Mouse (Mus musculus) fat pad, adult 2 months (tissue): Measurements from ENCODE around the gene Rgs7.

Experiments used
- DNase-seq: peaks from one replicate; pipeline ENCODE4 v3.0.0-alpha.2; 2011; ENCODE audit warnings: low read depth, low spot score; ENCODE audit errors: extremely low read depth

The Rgs7 gene

DNA sequence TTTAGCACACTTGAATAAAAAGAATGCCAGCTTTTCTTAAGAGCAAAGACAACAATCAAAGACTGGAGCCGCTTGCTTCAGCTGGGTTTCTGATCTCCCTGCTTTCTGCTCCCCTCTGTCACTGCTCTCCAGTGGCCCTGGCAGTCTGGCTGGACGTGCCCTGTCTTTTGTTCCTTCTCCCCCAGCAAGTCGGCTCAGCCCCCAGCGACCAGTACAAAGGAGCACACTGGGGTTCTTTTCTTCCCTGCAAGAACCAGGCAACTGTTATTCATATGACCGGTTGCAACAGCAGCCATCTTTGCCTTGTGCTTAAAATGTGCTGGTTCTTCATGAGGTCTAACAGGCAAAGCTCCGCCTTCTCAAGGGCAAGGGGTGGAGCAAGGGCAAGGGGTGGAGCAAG, 452.7 kb downstream of the Rgs7 start:
- no peak for DNase-seq

DNA sequence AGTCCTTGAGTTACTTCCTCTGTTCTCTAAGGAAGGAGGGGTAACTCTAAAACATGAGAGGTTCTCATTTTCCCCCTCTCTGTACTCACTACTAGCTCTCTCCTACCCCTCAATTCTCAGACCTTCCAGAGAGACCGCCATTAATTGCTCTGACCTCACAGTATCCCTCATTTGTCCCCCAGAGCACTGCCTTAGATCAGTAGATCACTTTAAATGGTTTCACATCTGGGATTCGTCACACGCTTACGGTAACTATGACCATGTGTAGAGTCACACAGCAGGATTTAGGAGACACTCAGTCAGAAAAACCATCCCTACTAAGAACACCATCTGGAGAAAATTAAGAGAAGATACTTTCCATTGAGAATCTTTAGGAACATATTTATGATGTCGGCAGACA, 456.8 kb downstream of the Rgs7 start:
- DNase-seq: no peak

DNA sequence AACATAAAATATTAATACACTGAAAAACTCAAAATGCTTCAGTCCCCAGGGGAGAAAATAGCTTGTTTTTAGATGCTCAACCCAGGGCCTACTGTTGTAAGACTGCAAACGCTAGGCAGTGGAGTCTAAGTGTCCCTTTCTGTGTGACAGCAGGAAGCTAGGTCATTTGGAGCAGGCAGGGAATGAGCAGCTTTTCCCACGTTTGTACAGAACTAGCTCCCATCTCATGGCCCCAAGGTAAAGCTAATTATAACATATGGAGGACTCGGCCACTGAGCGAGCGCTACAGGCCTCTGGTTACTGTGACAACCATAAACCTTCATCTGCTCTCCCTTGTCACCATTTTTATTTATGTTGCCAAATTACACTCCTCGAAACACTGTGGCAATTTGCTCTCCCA, 460.3 kb downstream of the Rgs7 start:
- no peak for DNase-seq

DNA sequence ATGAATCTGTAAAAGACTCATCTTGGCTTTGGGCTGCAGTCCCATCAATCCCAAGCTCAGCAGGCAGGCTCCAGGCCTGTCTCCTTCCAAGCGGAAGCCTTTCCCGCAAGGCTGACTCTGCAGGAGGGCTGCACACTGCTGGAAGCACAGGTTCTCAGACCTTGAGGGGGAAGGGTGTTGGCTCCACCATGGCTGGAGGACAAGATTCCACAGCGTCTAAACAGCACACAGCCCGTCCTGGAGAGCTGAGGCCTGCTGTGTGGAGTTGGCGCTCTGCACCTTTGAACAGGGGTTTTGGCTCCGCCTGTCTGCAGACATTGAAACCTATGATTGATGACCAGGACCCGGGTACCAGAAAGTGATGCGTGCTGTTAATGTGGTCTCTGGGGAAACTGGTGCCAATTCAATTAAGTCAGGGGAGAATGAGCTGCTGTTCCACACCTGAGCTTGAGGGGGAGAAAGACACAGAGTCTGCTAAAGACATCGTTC, 463.5 kb downstream of the Rgs7 start:
- no peak for DNase-seq

DNA sequence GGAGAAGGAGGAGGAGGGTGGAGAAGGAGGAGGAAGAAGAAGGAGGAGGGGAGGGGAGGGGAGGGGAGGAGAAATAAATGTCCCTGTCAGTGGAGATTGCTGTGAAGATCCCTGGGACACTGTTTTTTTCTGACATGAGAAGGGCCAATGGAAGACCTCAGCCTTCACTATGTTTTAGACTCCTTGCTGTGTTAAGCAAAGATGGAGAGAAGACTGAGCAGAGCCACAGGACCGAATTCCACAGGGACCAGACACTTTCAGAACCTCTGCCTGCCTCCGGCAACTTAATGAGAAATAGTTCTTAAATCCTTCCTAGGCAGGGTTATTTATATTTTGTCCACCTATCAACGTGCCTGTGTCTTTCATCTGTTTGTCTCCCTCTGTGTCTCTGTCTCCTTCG, 464.0 kb downstream of the Rgs7 start:
- DNase-seq: no peak

DNA sequence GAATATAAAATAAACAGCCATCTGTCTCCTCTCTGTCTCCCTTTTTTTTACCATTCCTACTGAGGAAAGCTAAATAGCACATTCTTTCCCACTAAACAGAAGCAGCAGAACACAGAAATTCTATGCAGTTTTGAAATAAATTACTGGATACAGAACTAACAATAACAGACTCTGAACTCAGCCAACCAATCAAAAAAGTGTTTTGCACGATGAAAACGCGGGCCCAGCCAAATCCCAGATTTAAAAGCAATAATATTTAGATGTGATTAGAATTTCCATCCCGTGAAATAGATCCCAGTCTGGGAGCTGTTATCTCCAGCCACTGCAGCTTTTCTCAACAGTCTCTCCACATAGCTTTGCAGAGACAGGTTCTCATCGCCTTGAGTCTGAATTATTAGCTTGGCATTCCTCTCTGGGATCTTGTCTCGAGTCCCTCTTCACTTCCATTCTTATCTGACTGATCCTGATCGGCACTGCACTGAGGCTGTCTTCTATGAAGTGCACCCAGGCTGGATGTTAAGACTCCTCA, 466.5 kb downstream of the Rgs7 start:
- DNase-seq: no peak

DNA sequence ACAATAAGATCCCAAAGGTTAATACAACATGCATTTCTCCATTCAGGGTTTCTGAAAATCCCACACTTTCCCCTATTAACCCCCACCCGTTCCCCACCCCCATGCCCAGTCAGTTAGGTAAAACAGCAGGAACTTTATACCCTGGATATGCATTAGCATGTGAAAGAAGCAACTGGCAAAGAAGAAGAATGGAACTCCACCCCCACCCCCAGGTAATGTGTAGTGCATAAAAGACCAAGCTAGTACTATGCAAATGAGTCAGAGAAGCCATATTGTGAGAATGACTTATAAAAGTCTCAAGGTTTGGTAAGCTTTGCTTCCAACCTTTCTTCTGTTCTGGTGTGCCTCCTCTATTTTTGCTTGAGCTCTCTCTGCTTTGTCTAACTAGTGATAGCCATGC, 468.2 kb downstream of the Rgs7 start:
- no peak for DNase-seq
